In the genomic region with DNA sequence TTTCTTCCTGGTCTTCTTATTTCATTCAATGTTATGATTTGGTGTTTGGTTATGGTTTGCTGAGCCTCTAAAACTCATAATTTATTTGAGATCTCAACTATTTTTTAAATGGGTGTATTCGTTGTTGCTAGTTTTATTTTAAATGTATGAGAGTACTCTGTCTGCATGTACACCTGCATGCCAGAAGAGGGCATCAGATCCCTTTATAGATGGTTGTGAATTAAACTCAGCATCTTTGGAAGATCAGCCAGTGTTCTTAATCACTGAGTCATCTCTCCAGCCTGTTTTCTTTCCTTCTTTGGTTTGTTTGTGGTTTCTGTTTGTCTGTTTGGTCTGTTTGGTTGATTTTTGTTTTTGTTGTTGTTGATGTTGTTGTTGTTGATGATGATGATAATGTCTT, we compare ENCODE assay signal across 14 mouse cellular contexts. TPM values are rescaled to one million over a fixed set of nuclear protein-coding genes. Genes with fewer than 3 reads are reported as not detected.
DNase-seq lines count a peak whose midpoint lies in the region; ATAC-seq and TF ChIP-seq lines count a peak whose summit lies in the region.
"Had no signal": no experiment of that assay in that cellular context is flagged by ENCODE, and none has a peak within 500 bp of the region (broad histone marks: within the 10 kb centered on the region; RNA-seq: fewer than 3 reads in every experiment).

No protein-coding gene starts in this region.

- TF ChIP-seq EP300 in heart, adult 2 months (IDR thresholded peaks at IDR 0.05; ENCODE audit: insufficient read depth, low read depth, low read length) = no peak

- peak; percentile 71 for TF ChIP-seq CTCF in heart, adult 2 months (IDR thresholded peaks at IDR 0.05)
- peak; percentile 62 for TF ChIP-seq CTCF in lung, embryonic 14.5 days (IDR thresholded peaks at IDR 0.05; ENCODE audit: low read depth)
- peak; percentile 69 for TF ChIP-seq CTCF in Patski (IDR thresholded peaks at IDR 0.05)

- H3K4me2 ChIP-seq in lung, embryonic 14.5 days = no peak overlapping the region
- H3K4me2 ChIP-seq: midbrain, embryonic 15.5 days had no signal

- CTCF ChIA-PET in Patski (lab: Charles Lee) = interaction anchor here (0.9 to 1.0 kb wide), 2 partner anchors 213 to 383 kb away, joined by 3 read pairs; no protein-coding TSS in a partner anchor

- no peak overlapping the region for H3K4me3 ChIP-seq in heart, adult 2 months
- no peak overlapping the region for H3K4me3 ChIP-seq in lung, embryonic 14.5 days (ENCODE audit: low read depth, low read length)
- H3K4me3 ChIP-seq in limb, embryonic 10.5 days = no peak overlapping the region
- H3K4me3 ChIP-seq: midbrain, embryonic 15.5 days had no signal

- ATAC-seq in lung, embryonic 14.5 days (ENCODE audit: insufficient read depth) = no peak
- no peak for ATAC-seq in Patski
- ATAC-seq: midbrain, embryonic 15.5 days had no signal

- no peak overlapping the region for H3K27ac ChIP-seq in heart, adult 2 months
- H3K27ac ChIP-seq in lung, embryonic 14.5 days (ENCODE audit: low read depth) = no peak overlapping the region
- no peak overlapping the region for H3K27ac ChIP-seq in limb, embryonic 10.5 days
- H3K27ac ChIP-seq: midbrain, embryonic 15.5 days had no signal

- no peaks in the 10 kb centered on the region for H3K9me3 ChIP-seq in lung, embryonic 14.5 days (ENCODE audit: low read depth, low read length)
- H3K9me3 ChIP-seq in limb, embryonic 10.5 days (replicated peaks) = no peaks in the 10 kb centered on the region
- H3K9me3 ChIP-seq: midbrain, embryonic 15.5 days had no signal

- intact Hi-C loops in heart, adult 2 months (cut with DNase I) = loop anchor here (10.0 kb wide), 1 partner anchor 402 kb away; the partner anchor contains the start of gene Kcnj5

- H3K79me2 ChIP-seq in heart, adult 2 months (replicated peaks; ENCODE audit: control insufficient read depth, insufficient read depth, low read length) = no peaks in the 10 kb centered on the region

- H3K4me1 ChIP-seq in heart, adult 2 months (ENCODE audit: control insufficient read depth, insufficient read depth, low read length) = no peaks in the 10 kb centered on the region
- no peaks in the 10 kb centered on the region for H3K4me1 ChIP-seq in lung, embryonic 14.5 days (ENCODE audit: insufficient read depth)
- H3K4me1 ChIP-seq in limb, embryonic 10.5 days = no peaks in the 10 kb centered on the region
- H3K4me1 ChIP-seq: midbrain, embryonic 15.5 days had no signal

- in situ Hi-C loops in Patski (cut with MboI; ENCODE audit: low pct_unique_long_range_greater_than_20kb) = loop anchor here (10.0 kb wide), 2 partner anchors 332 to 402 kb away; partner anchors contain the start of gene Kcnj5

- no peaks in the 10 kb centered on the region for H3K27me3 ChIP-seq in heart, adult 2 months (ENCODE audit: control insufficient read depth, insufficient read depth, low read length)
- H3K27me3 ChIP-seq in lung, embryonic 14.5 days (ENCODE audit: insufficient read depth, low read length) = no peaks in the 10 kb centered on the region
- no peaks in the 10 kb centered on the region for H3K27me3 ChIP-seq in Patski
- no peaks in the 10 kb centered on the region for H3K27me3 ChIP-seq in limb, embryonic 10.5 days (ENCODE audit: low read depth, poor library complexity, severe bottlenecking)
- H3K27me3 ChIP-seq: midbrain, embryonic 15.5 days had no signal

- POLR2A ChIA-PET in Patski (lab: Charles Lee) = no interaction called here

- H3K36me3 ChIP-seq in heart, adult 2 months (ENCODE audit: control insufficient read depth, insufficient read depth, low read length) = no peaks in the 10 kb centered on the region
- no peaks in the 10 kb centered on the region for H3K36me3 ChIP-seq in lung, embryonic 14.5 days (ENCODE audit: insufficient read depth)
- H3K36me3 ChIP-seq in limb, embryonic 10.5 days = no peaks in the 10 kb centered on the region
- H3K36me3 ChIP-seq: midbrain, embryonic 15.5 days had no signal

- TF ChIP-seq POLR2A in heart, adult 2 months (IDR thresholded peaks at IDR 0.05; ENCODE audit: insufficient read depth, low read depth, low read length) = no peak

- WGBS in heart, adult 2 months = 42% methylated on average over 1 of the region's 1 CpGs
- WGBS in lung, embryonic 14.5 days = 44% methylated on average over 1 of the region's 1 CpGs
- WGBS in limb, embryonic 10.5 days = 49% methylated on average over 1 of the region's 1 CpGs

- no peak for DNase-seq in heart, adult 2 months
- DNase-seq in heart, postnatal 4 days = no peak
- DNase-seq in lung, embryonic 14.5 days = peak; percentile 59
- no peak for DNase-seq in lung, postnatal 36 days
- DNase-seq in Patski (ENCODE audit: low read depth, low spot score) = no peak
- DNase-seq in retina, postnatal 1 day = peak; percentile 30
- no peak for DNase-seq in limb, embryonic 10.5 days (ENCODE audit: low spot score)
- DNase-seq: adrenal gland, adult 8-10 months; gastrocnemius, postnatal 36 days; lung, adult 2 months had no signal

- H3K9ac ChIP-seq in heart, adult 2 months (ENCODE audit: low read depth, low read length) = no peak overlapping the region
- no peak overlapping the region for H3K9ac ChIP-seq in lung, embryonic 14.5 days
- H3K9ac ChIP-seq: midbrain, embryonic 15.5 days had no signal

RNA-seq across cellular contexts. Expression of gene Barx2, which starts 29.1 kb away (rescaled TPM):
- under 1 TPM; 0.13 to 0.36 TPM for total RNA-seq in heart, adult 2 months (2021)
- polyA plus RNA-seq in heart, adult 2 months (2012; rRNA removed) = 0.04 TPM in 1 of 2 replicates, not detected in the other
- under 1 TPM in 1 of 2 experiments, not detected in 1; 0.14 TPM for total RNA-seq in heart, postnatal 4 days (2021)
- polyA plus RNA-seq in lung, embryonic 14.5 days (2014; fragmentation: Nextera tagmentation; extraction: Ambion mirVana) = 0.22 and 0.36 TPM in 2 replicates
- 19.4 TPM for polyA plus RNA-seq in Patski (2021)
- polyA plus RNA-seq in limb, embryonic 10.5 days (2016; fragmentation: Nextera tagmentation; extraction: Ambion mirVana) = 0.16 and 0.71 TPM in 2 replicates
- total RNA-seq: adrenal gland, adult 8-10 months; common myeloid progenitor, adult 5-6 weeks had no signal
- polyA plus RNA-seq: heart, embryonic 16.5 days; neural tube, embryonic 14.5 days had no signal

Comparison
In these comparisons a context has a peak if more than half of its experiments do, and no peak if none do; other contexts are left out.
1. DNase-seq: peak in lung, embryonic 14.5 days (single experiment) and retina, postnatal 1 day (single experiment); none in heart, adult 2 months (0 of 2), heart, postnatal 4 days (single experiment), lung, postnatal 36 days (single experiment), Patski (single experiment) and limb, embryonic 10.5 days (single experiment).
2. RNA of gene Barx2, which starts 29.1 kb away (polyA plus RNA-seq): 19.4 TPM in Patski (single experiment); 0.16 to 0.71 TPM in limb, embryonic 10.5 days, 0.22 to 0.36 TPM in lung, embryonic 14.5 days and 0.04 TPM in heart, adult 2 months; every median in the first group is over 10 times any median in the second.
3. Peak in every context shown above with its lines, with median percentiles within 50 percentile points of each other: CTCF ChIP-seq.